Mouse (Mus musculus) ES-CJ7 (cell line): ENCODE measurements around the gene Rnf121.
A peak's percentile ranks its signal among the peaks of the same experiment; 100 is the strongest.

Experiments used
- DNase-seq: peaks from one replicate; pipeline ENCODE4 v3.0.0; 2011; ENCODE audit warnings: low read depth, low spot score

The Rnf121 gene

DNA sequence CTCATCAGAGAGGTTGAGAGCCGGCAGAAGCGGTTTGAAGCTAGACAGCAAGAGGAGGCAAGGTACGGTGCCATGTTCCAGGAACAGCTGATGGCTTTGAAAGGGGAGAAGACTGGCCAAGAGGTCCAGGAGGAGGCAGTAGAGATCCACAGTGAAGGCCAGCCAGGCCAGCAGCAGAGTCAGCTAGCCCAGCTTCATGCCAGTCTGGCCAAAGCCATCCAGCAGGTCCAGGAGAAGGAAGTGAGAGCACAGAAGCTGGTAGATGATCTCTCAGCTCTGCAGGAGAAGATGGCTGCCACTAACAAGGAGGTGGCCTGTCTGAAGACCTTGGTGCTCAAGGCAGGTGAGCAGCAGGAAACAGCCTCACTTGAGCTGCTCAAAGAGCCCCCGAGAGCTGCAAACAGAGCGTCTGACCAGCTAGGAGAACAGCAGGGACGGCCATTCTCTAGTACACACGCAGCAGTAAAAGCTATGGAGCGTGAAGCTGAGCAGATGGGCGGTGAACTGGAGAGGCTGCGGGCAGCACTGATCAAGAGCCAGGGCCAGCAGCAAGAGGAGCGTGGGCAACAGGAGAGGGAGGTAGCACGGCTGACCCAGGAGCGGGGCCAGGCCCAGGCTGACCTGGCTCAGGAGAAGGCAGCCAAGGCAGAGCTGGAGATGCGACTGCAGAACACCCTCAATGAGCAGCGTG lies 65.7 kb downstream of the Rnf121 start:
- DNase-seq, result no peak

GRCm38 (mm10) chr7:101998194-101998927 lies 66.9 kb downstream of the Rnf121 start:
- DNase-seq, result peak; percentile 77

DNA sequence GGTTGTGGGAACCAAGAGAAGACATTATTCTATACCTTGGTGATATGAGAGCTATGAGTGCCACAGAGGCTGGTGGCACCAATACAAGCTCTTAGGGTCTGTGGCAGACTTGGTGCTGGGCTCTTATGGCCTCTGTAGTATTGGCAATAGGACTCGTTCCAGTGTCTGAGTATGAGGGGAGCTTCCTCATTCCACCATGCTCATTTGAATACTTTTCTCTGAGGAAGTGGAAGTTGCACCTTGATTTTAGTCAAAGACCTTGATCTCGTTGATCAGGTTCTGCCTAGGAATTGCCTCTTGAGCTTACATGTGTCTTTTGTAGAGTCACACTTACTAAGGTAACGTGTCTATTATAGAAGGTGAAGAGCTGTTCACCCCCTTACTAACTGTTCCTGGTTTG lies 71.0 kb downstream of the Rnf121 start:
- DNase-seq, result no peak

DNA sequence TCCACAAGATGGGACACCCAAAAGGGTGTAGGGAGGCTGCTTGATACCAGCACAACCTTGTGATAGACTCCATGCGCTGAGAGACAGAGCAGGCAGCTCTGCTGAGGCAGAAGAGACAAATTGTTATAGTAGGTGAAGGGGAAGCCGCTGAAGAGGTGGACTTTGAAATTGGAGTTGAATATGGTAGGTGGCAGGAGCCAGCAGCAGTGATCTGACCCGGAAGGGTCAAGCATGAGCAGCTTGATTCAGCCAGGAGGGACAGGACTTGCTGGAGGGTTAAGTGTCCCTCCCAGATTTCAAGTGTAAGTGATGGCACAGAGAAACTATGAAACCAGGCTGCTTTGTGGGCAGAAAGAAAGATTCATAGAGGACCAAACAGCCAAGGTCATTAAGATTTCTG lies 80.2 kb downstream of the Rnf121 start:
- no peak for DNase-seq

GRCm38 (mm10) chr7:101982735-101983134 lies 82.5 kb downstream of the Rnf121 start:
- no peak for DNase-seq

GRCm38 (mm10) chr7:101974505-101974904 lies 90.8 kb downstream of the Rnf121 start:
- no peak for DNase-seq

DNA sequence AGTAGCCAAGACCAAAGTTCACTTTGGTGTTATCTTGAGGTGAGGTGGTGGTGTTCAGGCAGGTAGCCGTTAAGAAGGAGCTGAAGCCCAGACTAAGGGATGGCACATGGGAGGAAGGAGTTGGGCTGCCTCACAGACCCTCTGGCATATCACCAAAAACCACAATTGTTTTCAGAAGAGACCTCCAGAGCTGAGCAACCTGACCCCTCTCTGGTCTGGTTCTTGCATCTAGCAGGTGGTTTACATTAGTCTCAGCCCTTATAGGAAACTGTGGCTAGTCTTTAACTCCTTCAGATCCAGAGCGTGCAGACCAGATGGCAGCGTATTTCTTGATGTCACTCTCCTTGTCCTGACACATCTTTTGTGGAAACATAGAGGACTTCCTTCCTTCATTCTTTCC lies 91.5 kb downstream of the Rnf121 start:
- DNase-seq, result no peak

DNA sequence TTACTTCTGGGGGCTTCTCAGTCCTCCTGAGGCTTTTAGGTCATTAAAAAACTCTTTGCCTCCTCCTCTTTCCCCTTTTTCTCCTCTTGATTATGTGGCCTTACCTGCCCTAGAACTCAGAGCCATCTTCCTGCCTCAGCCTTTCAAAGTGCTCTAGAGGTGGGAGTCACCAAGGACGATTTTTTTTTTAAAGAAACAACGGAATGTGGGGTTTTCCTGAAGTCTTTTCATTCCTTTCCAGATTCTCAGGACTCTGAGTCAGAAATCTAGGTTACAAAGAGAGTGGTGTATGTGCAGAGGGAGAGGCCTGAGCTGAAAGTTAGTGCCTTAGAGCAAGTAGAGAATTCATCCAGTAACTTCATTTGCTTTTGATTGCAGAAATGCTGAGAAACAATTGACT lies 93.5 kb downstream of the Rnf121 start:
- no peak for DNase-seq

DNA sequence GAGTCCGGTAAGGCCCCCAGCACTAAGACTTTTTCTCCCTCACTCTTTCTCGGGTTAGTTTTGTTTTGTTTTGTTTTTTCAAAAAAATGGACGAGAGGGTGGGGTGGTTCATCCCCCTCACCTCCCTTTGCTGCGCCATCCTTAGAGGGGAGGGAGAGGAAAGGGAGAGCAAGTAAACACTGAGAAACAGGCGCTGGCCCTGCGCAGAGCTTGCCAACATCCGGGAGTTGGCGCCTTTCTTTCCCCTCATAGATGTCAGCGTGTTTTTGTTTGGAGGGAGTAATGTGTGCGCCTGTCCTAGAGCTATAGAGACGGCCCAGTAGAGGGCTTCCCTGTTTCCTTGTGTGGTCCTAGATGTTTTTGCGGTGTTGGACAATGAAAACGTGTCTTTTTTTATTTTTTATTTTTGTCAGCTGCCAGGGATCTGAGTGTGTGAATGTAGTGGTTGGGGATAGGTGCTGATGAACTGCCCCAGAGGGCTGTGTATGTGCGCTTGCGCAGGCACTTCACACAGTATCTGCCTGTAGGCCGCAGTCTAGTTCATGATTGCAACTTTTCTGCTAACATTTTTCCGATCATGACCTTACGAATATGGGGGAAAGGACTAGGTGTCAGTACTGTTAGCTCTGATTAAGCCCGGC lies 94.3 kb downstream of the Rnf121 start:
- DNase-seq, result peak; percentile 22

- peak; percentile 51 for DNase-seq
Measured at GRCm38 (mm10) chr7:101970429-101970775, 94.9 kb downstream of the Rnf121 start.

- DNase-seq, result peak; percentile 54
Measured at GRCm38 (mm10) chr7:101969694-101970428, 95.4 kb downstream of the Rnf121 start.
